Mouse (Mus musculus) intestine, postnatal 0 days (tissue): ENCODE measurements around the gene Nrn1. TPM values are rescaled to one million over a fixed set of nuclear protein-coding genes. Genes with fewer than 3 reads are reported as not detected.

Experiments
- ATAC-seq: fragments of 200-750 bp; cut with Nextera tagmentation; 2 replicates; pipeline ENCODE4 v1.8.0; 2017; ENCODE audit warnings: mild to moderate bottlenecking, moderate TSS enrichment, moderate library complexity
- H3K27ac ChIP-seq: fragments of 300-500 bp; sonication (generic); 2 replicates; pipeline ENCODE4 v1.5.1; 2014; ENCODE audit warnings: mild to moderate bottlenecking, low read depth, low read length, moderate library complexity
- H3K27me3 ChIP-seq: fragments of 300-500 bp; sonication (generic); replicated peaks from 2 replicates; pipeline ENCODE4 v1.6.1; 2014; ENCODE audit warnings: low read length, mixed read lengths; ENCODE audit not compliant: control insufficient read depth, insufficient read depth
- H3K36me3 ChIP-seq: fragments of 300-500 bp; sonication (generic); 2 replicates; pipeline ENCODE4 v1.6.1; 2014; ENCODE audit warnings: mild to moderate bottlenecking, moderate library complexity; ENCODE audit not compliant: control insufficient read depth, insufficient read depth
- H3K4me1 ChIP-seq: fragments of 300-500 bp; sonication (generic); replicated peaks from 2 replicates; pipeline ENCODE4 v1.6.1; 2014; ENCODE audit warnings: antibody characterized with exemption, low read length, mixed read lengths; ENCODE audit not compliant: control insufficient read depth, insufficient read depth
- H3K4me2 ChIP-seq: fragments of 300-500 bp; sonication (generic); replicated peaks from 2 replicates; pipeline ENCODE4 v1.6.1; 2014; ENCODE audit warnings: low read depth, mild to moderate bottlenecking, moderate library complexity
- H3K4me3 ChIP-seq: fragments of 300-500 bp; sonication (generic); 2 replicates; pipeline ENCODE4 v1.5.1; 2014; ENCODE audit warnings: low read depth, low read length
- H3K9ac ChIP-seq: fragments of 300-500 bp; sonication (generic); 2 replicates; pipeline ENCODE4 v1.6.1; 2014; ENCODE audit warnings: mild to moderate bottlenecking, low read depth, low read length
- H3K9me3 ChIP-seq: fragments of 300-500 bp; sonication (generic); 2 replicates; pipeline ENCODE4 v1.6.1; 2016; ENCODE audit warnings: mixed run types; ENCODE audit not compliant: control insufficient read depth
- CTCF ChIP-seq: sonication (generic); IDR thresholded peaks from 2 replicates; pipeline ENCODE4 v1.5.1; 2016; ENCODE audit warnings: low read depth, mild to moderate bottlenecking, control low read depth, antibody characterized with exemption, moderate library complexity
- WGBS: fragments of 180-500 bp; shearing (Covaris S2); extraction: QIAGEN DNeasy Blood & Tissue Kit; methylation state at CpG from one replicate; pipeline ENCODE4 v1.1.7; 2014; 5-methylcytosine and 5-hydroxymethylcytosine counted together
- polyA plus RNA-seq: library from polyadenylated mRNA; unstranded; fragments of >200 nt; fragmentation: Nextera tagmentation; extraction: Ambion mirVana; gene quantifications from 2 replicates; pipeline ENCODE4 v1.2.1, GENCODE M21; 2015

Gene Nrn1
- polyA plus RNA-seq = 77.8 and 96.5 TPM in 2 replicates

DNA sequence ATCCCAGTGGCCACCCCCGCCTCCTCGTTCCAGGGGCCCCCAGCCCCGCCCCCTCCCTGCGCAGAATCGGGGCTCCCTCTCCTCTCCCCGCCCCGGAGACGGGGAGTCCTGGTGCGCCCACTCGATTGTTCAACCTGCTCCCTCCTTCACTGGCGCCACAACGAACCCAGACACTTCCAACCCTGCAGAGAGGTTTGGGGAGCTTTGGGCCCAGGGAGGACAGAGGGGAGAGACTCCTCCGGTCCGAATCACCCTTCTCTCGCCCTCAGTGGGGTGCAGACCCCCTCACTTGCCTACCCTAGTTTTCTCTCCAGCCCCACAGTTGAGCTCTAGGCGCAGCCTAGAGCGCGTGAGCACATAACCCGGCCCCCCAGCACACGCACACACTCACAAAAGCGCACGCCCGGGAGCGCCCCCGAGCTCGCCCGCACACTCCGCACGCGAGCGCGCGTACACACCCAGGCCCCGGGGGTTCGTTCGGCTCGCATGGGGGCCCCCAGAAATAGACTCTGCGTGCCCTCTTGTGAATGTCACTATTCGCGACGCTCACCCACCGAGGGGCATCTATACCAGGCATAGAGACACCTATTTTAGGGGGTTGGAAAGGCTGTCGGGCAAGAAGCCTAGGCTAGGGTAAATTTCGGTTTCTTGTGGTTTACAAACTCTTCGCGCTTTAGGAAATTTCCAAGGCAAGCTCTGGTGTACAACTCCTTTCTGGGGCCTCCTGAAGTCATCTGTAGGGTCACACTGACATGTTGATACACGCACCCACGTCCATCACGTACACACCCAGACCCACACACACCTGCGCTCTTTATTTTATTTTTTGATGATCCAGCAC is at the start of gene Nrn1:
Gene Nrn1, minus strand, starts transcription at position 401 of the 841 bp plus-strand sequence.
- H3K4me1 ChIP-seq = no peaks in the 10 kb centered on the region
- peaks cover 29% of the 10 kb centered on the region for H3K27me3 ChIP-seq
- H3K9me3 ChIP-seq = no peaks in the 10 kb centered on the region
- H3K36me3 ChIP-seq = no peaks in the 10 kb centered on the region
- ATAC-seq = peak; percentile 39; the same call in 1 of the 2 replicates
- H3K4me2 ChIP-seq = peak within 1 kb of the TSS; percentile 85
- peak within 1 kb of the TSS; percentile 56 for H3K4me3 ChIP-seq
- peak within 1 kb of the TSS; percentile 76 for H3K27ac ChIP-seq
- H3K9ac ChIP-seq = peak within 1 kb of the TSS; percentile 51
- TF ChIP-seq CTCF = no peak
- under 1% methylated on average over 49 of the region's 50 CpGs for WGBS

DNA sequence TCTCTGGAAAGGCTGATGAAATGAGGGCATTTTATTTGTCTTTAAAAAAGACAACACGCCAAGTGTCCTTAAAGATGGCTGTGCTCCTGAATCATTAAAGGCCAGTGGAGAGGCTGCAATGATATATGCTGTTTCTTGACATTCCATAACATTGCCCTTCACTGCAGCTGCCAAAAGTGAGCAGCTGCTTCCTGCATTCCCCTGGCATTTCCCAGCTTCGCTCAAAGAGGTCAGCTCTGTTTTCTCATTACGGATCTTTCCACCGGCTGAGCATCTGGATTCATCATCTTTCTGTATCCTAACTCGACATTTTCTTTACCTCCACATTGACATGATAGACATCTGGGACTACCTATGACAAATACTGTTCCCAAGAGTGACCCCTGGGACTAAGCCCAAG is 44.7 kb upstream of the Nrn1 start:
- WGBS = 64% methylated on average over 5 of the region's 5 CpGs
- Histone ChIP-seq H3K9me3 (no peaks in the 10 kb centered on the region), H3K36me3 (no peaks in the 10 kb centered on the region), H3K4me3 (no peak overlapping the region), H3K27me3 (no peaks in the 10 kb centered on the region), H3K4me2 (no peak overlapping the region), H3K27ac (no peak overlapping the region), H3K4me1 (no peaks in the 10 kb centered on the region), H3K9ac (no peak overlapping the region)
- no peak for ATAC-seq
- TF ChIP-seq CTCF = no peak

DNA sequence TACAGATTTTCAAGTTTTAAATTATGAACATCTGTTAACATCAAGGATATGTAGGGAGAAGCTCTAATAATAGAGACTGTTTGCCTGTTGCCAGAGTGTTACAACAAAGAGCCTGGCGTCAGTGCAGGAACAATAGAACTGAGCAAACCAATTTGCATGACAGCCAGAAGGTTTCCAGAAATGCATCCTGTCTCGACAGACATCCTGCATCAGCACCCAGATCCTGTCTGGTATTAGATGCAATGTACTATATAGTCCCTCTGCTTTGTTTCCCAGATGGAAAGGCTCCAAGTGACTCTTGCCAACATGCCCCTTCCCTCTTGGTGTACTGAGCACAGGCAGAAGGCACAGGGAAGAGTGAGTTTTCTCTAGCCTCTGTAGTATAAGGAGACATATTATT is 31.9 kb upstream of the Nrn1 start:
- no peak for TF ChIP-seq CTCF
- no peak for ATAC-seq
- Histone ChIP-seq H3K27ac (no peak overlapping the region), H3K9me3 (no peaks in the 10 kb centered on the region), H3K27me3 (no peaks in the 10 kb centered on the region), H3K9ac (no peak overlapping the region), H3K4me2 (no peak overlapping the region), H3K4me3 (no peak overlapping the region), H3K36me3 (no peaks in the 10 kb centered on the region), H3K4me1 (no peaks in the 10 kb centered on the region)
- 62% methylated on average over 2 of the region's 2 CpGs for WGBS

DNA sequence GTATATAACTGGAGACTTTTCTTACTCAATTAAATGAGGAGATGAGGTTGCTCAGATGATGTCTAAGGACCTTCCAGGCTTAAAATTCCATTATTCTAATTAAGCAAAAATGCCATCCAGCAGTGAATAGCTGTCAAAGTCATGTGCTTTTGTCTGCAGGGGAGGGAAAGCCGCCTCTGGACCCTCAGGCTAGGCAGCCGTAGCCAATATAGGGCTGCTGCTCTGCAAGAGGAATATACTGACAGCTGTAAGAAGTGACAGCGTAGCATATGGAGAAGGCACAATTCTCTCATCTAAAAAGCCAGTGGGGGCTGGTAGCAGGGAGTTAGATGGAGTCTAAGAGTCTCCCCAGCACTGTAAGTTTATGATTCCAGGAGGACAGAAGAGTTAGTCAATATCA is 16.9 kb upstream of the Nrn1 start:
- ATAC-seq = no peak
- 87% methylated on average over 3 of the region's 3 CpGs for WGBS

DNA sequence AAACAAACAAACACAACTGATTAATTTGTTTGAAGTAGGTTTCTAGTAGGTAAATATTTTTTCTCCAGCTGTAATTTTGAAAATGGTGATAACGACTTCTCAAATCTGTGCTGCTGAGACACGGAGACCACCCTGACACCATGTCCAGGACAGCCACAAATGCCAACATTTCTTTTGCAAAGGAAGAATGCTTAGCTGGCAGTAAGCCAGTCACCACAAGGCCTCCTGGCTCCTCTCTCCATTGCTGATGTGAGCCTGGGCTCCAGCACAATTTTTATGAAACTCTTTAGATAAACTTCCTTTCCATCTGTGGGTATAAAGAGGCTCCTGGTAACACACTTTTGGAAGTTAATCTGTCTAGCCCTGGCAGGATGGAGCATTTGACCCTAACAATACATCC is 15.1 kb upstream of the Nrn1 start:
- Histone ChIP-seq H3K4me3 (no peak overlapping the region), H3K27ac (no peak overlapping the region), H3K4me1 (no peaks in the 10 kb centered on the region), H3K27me3 (no peaks in the 10 kb centered on the region), H3K36me3 (no peaks in the 10 kb centered on the region), H3K9me3 (no peaks in the 10 kb centered on the region), H3K4me2 (no peak overlapping the region), H3K9ac (no peak overlapping the region)
- ATAC-seq = no peak
- WGBS = 35% methylated on average over 2 of the region's 2 CpGs
- no peak for TF ChIP-seq CTCF

More for the DNA sequence above, 16.9 kb upstream of the Nrn1 start:
- Histone ChIP-seq H3K4me1 (no peaks in the 10 kb centered on the region), H3K27ac (no peak overlapping the region), H3K36me3 (no peaks in the 10 kb centered on the region), H3K9ac (no peak overlapping the region), H3K4me2 (no peak overlapping the region), H3K9me3 (no peaks in the 10 kb centered on the region), H3K4me3 (no peak overlapping the region), H3K27me3 (no peaks in the 10 kb centered on the region)
- TF ChIP-seq CTCF = no peak

DNA sequence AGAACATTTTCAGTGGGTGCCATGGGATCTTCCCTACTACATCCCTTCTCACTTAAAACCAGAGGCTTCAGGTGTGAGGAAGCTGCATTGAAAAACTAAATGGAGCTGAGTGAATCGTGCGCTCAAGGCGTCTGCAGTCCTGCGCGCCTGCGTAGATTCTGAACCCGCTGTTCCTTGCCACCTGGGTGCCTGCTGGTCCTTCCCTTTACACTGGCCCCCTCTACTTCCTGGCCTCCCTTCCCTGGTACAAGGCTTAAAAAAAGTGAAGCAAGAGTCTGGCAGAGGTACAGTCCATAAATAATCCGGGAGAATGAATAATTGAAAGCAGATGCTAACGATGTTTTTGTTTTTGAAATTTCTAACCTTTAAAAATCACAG is 1.7 kb upstream of the Nrn1 start:
- no peaks in the 10 kb centered on the region for H3K36me3 ChIP-seq
- H3K4me1 ChIP-seq = no peaks in the 10 kb centered on the region
- no peak for TF ChIP-seq CTCF
- H3K9ac ChIP-seq = no peak overlapping the region
- WGBS = 16% methylated on average over 9 of the region's 9 CpGs
- 0 out of 2 replicates have a peak overlapping the region, but pooled peaks have one; percentile 9 for H3K27ac ChIP-seq
- peak overlapping the region; percentile 85 for H3K4me2 ChIP-seq
- H3K27me3 ChIP-seq = peaks cover 16% of the 10 kb centered on the region
- no peak for ATAC-seq
- H3K4me3 ChIP-seq = peak overlapping the region; percentile 56
- no peaks in the 10 kb centered on the region for H3K9me3 ChIP-seq
